Mouse (Mus musculus) hindbrain, embryonic 10.5 days (tissue): Measurements from ENCODE around the gene Mob2. TPM values are rescaled to one million over a fixed set of nuclear protein-coding genes. Genes with fewer than 3 reads are reported as not detected.
A peak's percentile ranks its signal among the peaks of the same experiment; 100 is the strongest.

ENCODE experiments used
- DNase-seq: peaks from one replicate; pipeline ENCODE4 v3.0.0-alpha.2; 2017; ENCODE audit warnings: low spot score
- H3K27ac ChIP-seq: fragments of 300-500 bp; sonication (generic); 2 replicates; pipeline ENCODE4 v1.5.1; 2016; ENCODE audit warnings: mild to moderate bottlenecking, moderate library complexity
- H3K27me3 ChIP-seq: fragments of 300-500 bp; sonication (generic); 2 replicates; pipeline ENCODE4 v1.6.1; 2016; ENCODE audit warnings: mild to moderate bottlenecking; ENCODE audit not compliant: poor library complexity, insufficient read depth, severe bottlenecking
- H3K36me3 ChIP-seq: fragments of 300-500 bp; sonication (generic); 2 replicates; pipeline ENCODE4 v1.6.1; 2016; ENCODE audit warnings: mild to moderate bottlenecking, moderate library complexity
- H3K4me1 ChIP-seq: fragments of 300-500 bp; sonication (generic); replicated peaks from 2 replicates; pipeline ENCODE4 v1.6.1; 2016; ENCODE audit warnings: mild to moderate bottlenecking
- H3K4me3 ChIP-seq: fragments of 300-500 bp; sonication (generic); 2 replicates; pipeline ENCODE4 v1.5.1; 2016; ENCODE audit warnings: mild to moderate bottlenecking, moderate library complexity
- H3K9me3 ChIP-seq: fragments of 300-500 bp; sonication (generic); 2 replicates; pipeline ENCODE4 v1.6.1; 2016; ENCODE audit warnings: mild to moderate bottlenecking, moderate library complexity
- WGBS: fragments of 180-500 bp; shearing (Covaris S2); methylation state at CpG from one replicate; pipeline ENCODE4 v1.1.7; 2016; 5-methylcytosine and 5-hydroxymethylcytosine counted together
- polyA plus RNA-seq: library from polyadenylated mRNA; unstranded; fragments of >200 nt; fragmentation: Nextera tagmentation; extraction: Ambion mirVana; gene quantifications from 2 replicates; pipeline ENCODE4 v1.2.1, GENCODE M21; 2016

Mob2 gene
- polyA plus RNA-seq, 1 experiment from 2014 or later: 61.4 TPM

GRCm38 (mm10) chr7:141988314-141988806, 72.5 kb downstream of the Mob2 start:
- no peaks in the 10 kb centered on the region for H3K4me1 ChIP-seq
- peaks cover 100% of the 10 kb centered on the region for H3K36me3 ChIP-seq
- no peak overlapping the region; the same call in 1 of the 2 replicates for H3K27ac ChIP-seq
- no peak overlapping the region for H3K4me3 ChIP-seq
- 89% methylated on average over 7 of the region's 7 CpGs for WGBS
- no peak for DNase-seq
- no peaks in the 10 kb centered on the region for H3K27me3 ChIP-seq
- no peaks in the 10 kb centered on the region for H3K9me3 ChIP-seq

- Histone ChIP-seq H3K36me3 (peaks cover 70% of the 10 kb centered on the region), H3K27me3 (no peaks in the 10 kb centered on the region), H3K4me1 (no peaks in the 10 kb centered on the region), H3K27ac (no peak overlapping the region), H3K9me3 (no peaks in the 10 kb centered on the region), H3K4me3 (no peak overlapping the region)
- DNase-seq: no peak
- WGBS: 92% methylated on average over 7 of the region's 7 CpGs
Observed at GRCm38 (mm10) chr7:141981237-141981636, 79.6 kb downstream of the Mob2 start.

GRCm38 (mm10) chr7:141979247-141979646, 81.6 kb downstream of the Mob2 start:
- no peaks in the 10 kb centered on the region for H3K4me1 ChIP-seq
- WGBS: 87% methylated on average over 4 of the region's 4 CpGs
- H3K9me3 ChIP-seq: no peaks in the 10 kb centered on the region
- H3K36me3 ChIP-seq: peaks cover 50% of the 10 kb centered on the region
- no peak for DNase-seq
- no peak overlapping the region for H3K4me3 ChIP-seq
- no peak overlapping the region for H3K27ac ChIP-seq
- no peaks in the 10 kb centered on the region for H3K27me3 ChIP-seq

- H3K9me3 ChIP-seq: no peaks in the 10 kb centered on the region
Observed at GRCm38 (mm10) chr7:141978003-141978402, 82.9 kb downstream of the Mob2 start.

DNA sequence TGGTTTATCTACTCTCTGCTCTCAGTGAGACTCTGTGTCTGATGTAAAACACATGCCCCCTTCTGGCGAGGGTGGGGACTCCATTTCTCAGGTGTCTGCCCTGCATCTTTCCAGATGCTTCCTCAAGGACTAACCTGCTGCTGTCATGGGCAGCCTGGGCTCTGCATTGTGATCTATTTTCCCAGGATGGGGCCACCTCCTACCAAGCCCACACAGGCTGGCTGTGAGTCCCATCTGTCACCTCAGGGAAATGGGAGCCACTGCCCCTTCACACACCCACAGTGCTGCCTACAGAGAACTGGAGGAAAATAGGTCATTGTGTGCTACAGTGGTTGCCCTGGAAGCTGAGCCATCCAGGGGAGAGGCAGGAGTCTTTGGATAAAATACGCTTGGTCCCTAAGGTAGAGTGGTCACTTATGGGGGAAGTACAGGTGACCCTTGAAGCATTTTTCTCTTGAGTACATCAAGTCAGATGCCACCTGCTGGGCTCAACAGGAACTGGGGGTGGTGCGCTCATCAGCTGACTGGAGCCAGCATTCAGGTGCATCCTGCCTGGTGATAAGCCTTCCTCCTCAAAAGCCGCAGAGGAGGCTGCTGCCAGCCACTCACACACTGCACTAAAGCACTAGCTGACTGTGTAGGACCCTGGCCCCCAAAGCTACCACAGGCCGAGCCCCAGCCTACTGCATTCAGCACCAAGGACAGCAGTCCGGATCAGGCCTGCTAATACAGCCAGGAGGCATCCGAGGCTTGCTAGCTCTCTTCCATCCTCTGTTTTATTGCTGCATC, 87.8 kb downstream of the Mob2 start:
- WGBS: 46% methylated on average over 7 of the region's 7 CpGs
- H3K4me1 ChIP-seq: peaks cover 31% of the 10 kb centered on the region
- DNase-seq: peak; percentile 53

More at GRCm38 (mm10) chr7:141978003-141978402, 82.9 kb downstream of the Mob2 start:
- 88% methylated on average over 6 of the region's 6 CpGs for WGBS
- Histone ChIP-seq H3K4me1 (no peaks in the 10 kb centered on the region; the same call in 1 of the 2 replicates), H3K4me3 (no peak overlapping the region), H3K27me3 (no peaks in the 10 kb centered on the region), H3K27ac (no peak overlapping the region), H3K36me3 (peaks cover 42% of the 10 kb centered on the region)
- no peak for DNase-seq

GRCm38 (mm10) chr7:141966281-141966680, 94.6 kb downstream of the Mob2 start:
- peaks cover 78% of the 10 kb centered on the region for H3K4me1 ChIP-seq
- WGBS: 88% methylated on average over 2 of the region's 2 CpGs

More for the DNA sequence above, 87.8 kb downstream of the Mob2 start:
- H3K9me3 ChIP-seq: no peaks in the 10 kb centered on the region
- H3K27ac ChIP-seq: no peak overlapping the region
- H3K36me3 ChIP-seq: peaks cover 6% of the 10 kb centered on the region; the same call in 1 of the 2 replicates
- no peaks in the 10 kb centered on the region for H3K27me3 ChIP-seq
- H3K4me3 ChIP-seq: no peak overlapping the region

GRCm38 (mm10) chr7:141962521-141962920, 98.3 kb downstream of the Mob2 start:
- H3K4me3 ChIP-seq: no peak overlapping the region
- H3K9me3 ChIP-seq: no peaks in the 10 kb centered on the region
- H3K36me3 ChIP-seq: 0 out of 2 replicates have a peak, but pooled peaks cover 7% of the 10 kb centered on the region
- no peaks in the 10 kb centered on the region for H3K27me3 ChIP-seq
- H3K4me1 ChIP-seq: peaks cover 76% of the 10 kb centered on the region
- no peak for DNase-seq
- 93% methylated on average over 3 of the region's 3 CpGs for WGBS
- H3K27ac ChIP-seq: no peak overlapping the region

More at GRCm38 (mm10) chr7:141966281-141966680, 94.6 kb downstream of the Mob2 start:
- H3K27me3 ChIP-seq: no peaks in the 10 kb centered on the region
- no peaks in the 10 kb centered on the region for H3K9me3 ChIP-seq
- DNase-seq: no peak
- H3K4me3 ChIP-seq: no peak overlapping the region
- 0 out of 2 replicates have a peak, but pooled peaks cover 7% of the 10 kb centered on the region for H3K36me3 ChIP-seq
- no peak overlapping the region for H3K27ac ChIP-seq

DNA sequence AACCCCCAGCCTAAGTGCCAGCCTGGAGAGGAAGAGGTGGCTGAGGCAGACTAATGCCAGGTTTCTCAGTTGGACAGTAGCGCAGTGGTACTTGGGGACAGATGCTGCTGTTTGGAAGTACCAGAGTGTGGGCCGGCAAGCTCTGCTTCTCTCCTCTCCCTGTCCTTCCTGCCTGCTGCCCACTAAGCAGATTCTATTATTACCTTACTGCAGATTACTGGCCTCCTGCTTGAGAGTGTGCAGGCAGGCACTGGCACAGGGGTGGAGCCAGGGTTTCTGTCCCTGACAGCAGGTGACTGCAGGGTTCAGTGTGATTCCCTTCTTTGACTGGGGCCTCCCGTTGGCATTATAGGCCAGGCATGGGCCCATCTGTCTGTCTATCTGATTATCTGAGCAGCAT, 99.4 kb downstream of the Mob2 start:
- H3K4me1 ChIP-seq: peaks cover 82% of the 10 kb centered on the region
- no peak for DNase-seq
- no peak overlapping the region for H3K4me3 ChIP-seq
- 87% methylated on average over 3 of the region's 3 CpGs for WGBS
- 0 out of 2 replicates have a peak, but pooled peaks cover 7% of the 10 kb centered on the region for H3K36me3 ChIP-seq
- H3K27ac ChIP-seq: peak overlapping the region; percentile 35; the same call in 1 of the 2 replicates
- no peaks in the 10 kb centered on the region for H3K27me3 ChIP-seq
- H3K9me3 ChIP-seq: no peaks in the 10 kb centered on the region

DNA sequence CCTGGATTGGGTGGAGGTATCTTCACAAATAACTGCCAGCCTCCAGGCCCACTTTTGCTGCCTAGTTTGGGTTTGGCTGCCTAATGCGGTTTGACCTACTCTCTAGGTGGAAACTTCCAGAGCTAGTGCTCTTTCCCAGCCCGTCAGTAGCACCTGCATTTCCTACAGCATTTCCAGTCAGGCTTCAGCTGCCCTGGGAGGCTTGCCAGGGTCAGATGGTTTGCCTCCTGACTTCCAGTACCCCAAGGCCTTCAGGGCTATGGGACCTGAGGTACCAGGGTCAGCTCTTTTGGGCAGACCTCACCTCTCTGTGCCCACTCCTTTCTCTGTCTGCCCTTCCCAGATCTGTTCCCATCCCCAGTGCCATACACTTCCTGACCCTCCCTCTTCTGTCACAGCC, 99.9 kb downstream of the Mob2 start:
- Histone ChIP-seq H3K4me1 (peaks cover 86% of the 10 kb centered on the region), H3K36me3 (0 out of 2 replicates have a peak, but pooled peaks cover 7% of the 10 kb centered on the region), H3K4me3 (no peak overlapping the region), H3K27me3 (no peaks in the 10 kb centered on the region), H3K9me3 (no peaks in the 10 kb centered on the region), H3K27ac (no peak overlapping the region)
- WGBS: 85% methylated on average over 2 of the region's 2 CpGs
- DNase-seq: no peak

GRCm38 (mm10) chr7:141959133-141959532, 101.7 kb downstream of the Mob2 start:
- H3K4me3 ChIP-seq: no peak overlapping the region
- no peaks in the 10 kb centered on the region for H3K36me3 ChIP-seq
- DNase-seq: no peak
- H3K4me1 ChIP-seq: peaks cover 90% of the 10 kb centered on the region
- H3K9me3 ChIP-seq: no peaks in the 10 kb centered on the region
- H3K27ac ChIP-seq: no peak overlapping the region
- WGBS: 91% methylated on average over 1 of the region's 1 CpGs
- H3K27me3 ChIP-seq: no peaks in the 10 kb centered on the region

Other genes starting within 250 kb of the Mob2 start
- 0.01 and 0.02 TPM in 2 replicates for gene Muc5b, start 222.0 kb downstream of the Mob2 start, polyA plus RNA-seq
- gene Tollip, start 142.6 kb downstream of the Mob2 start, polyA plus RNA-seq: 60.3 and 69.0 TPM in 2 replicates
- 8.7 and 14.1 TPM in 2 replicates for gene Brsk2, start 111.3 kb downstream of the Mob2 start, polyA plus RNA-seq
- 7.8 and 20.1 TPM in 2 replicates for gene Dusp8, start 34.8 kb upstream of the Mob2 start, polyA plus RNA-seq
- not detected in 2 replicates for gene Gm45618, start 59.7 kb upstream of the Mob2 start, polyA plus RNA-seq
- not detected in 2 replicates for gene Gm39115, start 75.0 kb upstream of the Mob2 start, polyA plus RNA-seq
- gene Gm45337, start 83.5 kb upstream of the Mob2 start, polyA plus RNA-seq: not detected in 2 replicates
- not detected in 2 replicates for gene Gm29735, start 96.0 kb upstream of the Mob2 start, polyA plus RNA-seq
- gene Gm4553, start 104.7 kb upstream of the Mob2 start, polyA plus RNA-seq: not detected in 2 replicates
- not detected in 2 replicates for gene Krtap5-2, start 114.9 kb upstream of the Mob2 start, polyA plus RNA-seq
- not detected in 2 replicates for gene Gm10153, start 129.3 kb upstream of the Mob2 start, polyA plus RNA-seq
- not detected in 2 replicates for gene Krtap5-3, start 140.3 kb upstream of the Mob2 start, polyA plus RNA-seq
- gene Gm7579, start 150.8 kb upstream of the Mob2 start, polyA plus RNA-seq: not detected in 2 replicates
- not detected in 2 replicates for gene Krtap5-5, start 168.9 kb upstream of the Mob2 start, polyA plus RNA-seq
- gene Gm40460, start 180.0 kb upstream of the Mob2 start, polyA plus RNA-seq: not detected in 2 replicates
- not detected in 2 replicates for gene Gm2431, start 197.3 kb upstream of the Mob2 start, polyA plus RNA-seq
- not detected in 2 replicates for gene Gm4559, start 213.3 kb upstream of the Mob2 start, polyA plus RNA-seq
- gene Krtap5-1, start 236.1 kb upstream of the Mob2 start, polyA plus RNA-seq: not detected in 2 replicates
- gene Krtap5-4, start 242.5 kb upstream of the Mob2 start, polyA plus RNA-seq: not detected in 2 replicates